Mouse (Mus musculus): ENCODE measurements around the gene Znrf3. TPM values are rescaled to one million over a fixed set of nuclear protein-coding genes. Genes with fewer than 3 reads are reported as not detected.

The Znrf3 gene
- polyA plus RNA-seq, 1 experiment = 14.4 TPM

GRCm38 (mm10) chr11:5330851-5331250, 113.8 kb downstream of the Znrf3 start:
- WGBS = 96% methylated on average over 4 of the region's 4 CpGs
- Histone ChIP-seq H3K4me1 (ENCODE audit: control insufficient read depth, insufficient read depth, low read length) (no peaks in the 10 kb centered on the region), H3K4me3 (replicated peaks; ENCODE audit: extremely low read depth, low read depth, low read length) (no peak overlapping the region)
- no peak for DNase-seq
- TF ChIP-seq CTCF (IDR thresholded peaks at IDR 0.05; ENCODE audit: insufficient read depth, low read length) (no peak), POLR2A (IDR thresholded peaks at IDR 0.05; ENCODE audit: borderline replicate concordance, extremely low read depth, low read depth, low read length) (no peak)

DNA sequence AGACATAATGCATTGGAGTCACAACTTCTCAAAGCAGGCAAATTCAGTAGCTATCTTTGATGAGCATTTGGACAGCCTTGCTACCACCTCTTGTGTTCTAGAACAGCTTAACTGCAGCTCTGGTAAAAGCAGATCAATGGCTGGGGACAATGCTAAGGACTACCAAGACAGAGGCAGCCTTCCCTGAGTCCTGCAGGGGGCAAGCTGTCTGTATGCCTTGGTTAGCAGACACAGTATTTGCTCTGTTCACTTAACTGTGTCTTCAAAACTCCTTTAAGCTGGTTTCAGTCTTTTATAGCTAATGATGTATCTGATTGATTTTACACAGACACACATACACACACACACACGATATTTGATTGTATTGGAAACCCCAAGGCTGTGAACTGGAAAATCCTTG, 117.0 kb downstream of the Znrf3 start:
- no peak for DNase-seq
- TF ChIP-seq CTCF (IDR thresholded peaks at IDR 0.05; ENCODE audit: insufficient read depth, low read length) (peak; percentile 35; the same call in 1 of the 2 replicates), POLR2A (IDR thresholded peaks at IDR 0.05; ENCODE audit: borderline replicate concordance, extremely low read depth, low read depth, low read length) (no peak)
- no peaks in the 10 kb centered on the region for H3K4me1 ChIP-seq (ENCODE audit: control insufficient read depth, insufficient read depth, low read length)
- H3K4me3 ChIP-seq (replicated peaks; ENCODE audit: extremely low read depth, low read depth, low read length) = no peak overlapping the region
- WGBS = 90% methylated on average over 1 of the region's 1 CpGs

- no peak overlapping the region for H3K4me3 ChIP-seq (replicated peaks; ENCODE audit: extremely low read depth, low read depth, low read length)
- DNase-seq = no peak
- H3K4me1 ChIP-seq (ENCODE audit: control insufficient read depth, insufficient read depth, low read length) = no peaks in the 10 kb centered on the region
- no peak for TF ChIP-seq CTCF (IDR thresholded peaks at IDR 0.05; ENCODE audit: insufficient read depth, low read length)
- TF ChIP-seq POLR2A (IDR thresholded peaks at IDR 0.05; ENCODE audit: borderline replicate concordance, extremely low read depth, low read depth, low read length) = no peak
- WGBS = 89% methylated on average over 3 of the region's 3 CpGs
Observed at GRCm38 (mm10) chr11:5326252-5326651, 118.4 kb downstream of the Znrf3 start.

GRCm38 (mm10) chr11:5325217-5325616, 119.4 kb downstream of the Znrf3 start:
- WGBS = 91% methylated on average over 6 of the region's 6 CpGs
- no peak for DNase-seq
- TF ChIP-seq POLR2A (IDR thresholded peaks at IDR 0.05; ENCODE audit: borderline replicate concordance, extremely low read depth, low read depth, low read length) (no peak), CTCF (IDR thresholded peaks at IDR 0.05; ENCODE audit: insufficient read depth, low read length) (no peak)
- Histone ChIP-seq H3K4me1 (ENCODE audit: control insufficient read depth, insufficient read depth, low read length) (no peaks in the 10 kb centered on the region), H3K4me3 (replicated peaks; ENCODE audit: extremely low read depth, low read depth, low read length) (no peak overlapping the region)

GRCm38 (mm10) chr11:5324296-5324695, 120.4 kb downstream of the Znrf3 start:
- no peak for DNase-seq
- TF ChIP-seq POLR2A (IDR thresholded peaks at IDR 0.05; ENCODE audit: borderline replicate concordance, extremely low read depth, low read depth, low read length) = no peak
- TF ChIP-seq CTCF (IDR thresholded peaks at IDR 0.05; ENCODE audit: insufficient read depth, low read length) = no peak
- WGBS = 79% methylated on average over 2 of the region's 2 CpGs
- H3K4me1 ChIP-seq (ENCODE audit: control insufficient read depth, insufficient read depth, low read length) = no peaks in the 10 kb centered on the region
- no peak overlapping the region for H3K4me3 ChIP-seq (replicated peaks; ENCODE audit: extremely low read depth, low read depth, low read length)

DNA sequence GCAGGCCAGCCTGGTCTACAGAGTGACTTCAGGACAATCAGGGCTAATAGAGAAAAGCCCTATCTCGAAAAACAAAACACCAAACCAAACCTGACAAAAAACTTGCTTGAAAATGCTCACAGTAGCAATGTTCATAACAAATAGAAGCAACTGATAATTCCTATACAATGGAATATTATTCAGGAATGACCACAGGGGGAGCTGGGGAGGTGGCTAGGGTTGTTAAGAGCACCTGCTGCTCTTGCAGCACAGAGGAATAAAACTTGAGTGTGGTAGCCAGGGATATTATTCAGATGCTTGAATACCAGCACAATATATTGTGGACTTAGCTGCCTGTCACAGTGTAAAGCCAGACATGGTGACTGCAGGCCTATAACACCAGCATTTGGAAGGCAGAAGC, 123.0 kb downstream of the Znrf3 start:
- DNase-seq = no peak
- no peak overlapping the region for H3K4me3 ChIP-seq (replicated peaks; ENCODE audit: extremely low read depth, low read depth, low read length)
- peak; percentile 15; the same call in 1 of the 2 replicates for TF ChIP-seq CTCF (IDR thresholded peaks at IDR 0.05; ENCODE audit: insufficient read depth, low read length)
- TF ChIP-seq POLR2A (IDR thresholded peaks at IDR 0.05; ENCODE audit: borderline replicate concordance, extremely low read depth, low read depth, low read length) = no peak
- WGBS = 86% methylated on average over 1 of the region's 1 CpGs
- peaks cover 6% of the 10 kb centered on the region; the same call in 1 of the 2 replicates for H3K4me1 ChIP-seq (ENCODE audit: control insufficient read depth, insufficient read depth, low read length)

GRCm38 (mm10) chr11:5318976-5319375, 125.7 kb downstream of the Znrf3 start:
- no peak for DNase-seq
- Histone ChIP-seq H3K4me3 (replicated peaks; ENCODE audit: extremely low read depth, low read depth, low read length) (no peak overlapping the region), H3K4me1 (ENCODE audit: control insufficient read depth, insufficient read depth, low read length) (peaks cover 6% of the 10 kb centered on the region; the same call in 1 of the 2 replicates)
- WGBS = 44% methylated on average over 2 of the region's 2 CpGs
- no peak for TF ChIP-seq CTCF (IDR thresholded peaks at IDR 0.05; ENCODE audit: insufficient read depth, low read length)
- TF ChIP-seq POLR2A (IDR thresholded peaks at IDR 0.05; ENCODE audit: borderline replicate concordance, extremely low read depth, low read depth, low read length) = no peak

DNA sequence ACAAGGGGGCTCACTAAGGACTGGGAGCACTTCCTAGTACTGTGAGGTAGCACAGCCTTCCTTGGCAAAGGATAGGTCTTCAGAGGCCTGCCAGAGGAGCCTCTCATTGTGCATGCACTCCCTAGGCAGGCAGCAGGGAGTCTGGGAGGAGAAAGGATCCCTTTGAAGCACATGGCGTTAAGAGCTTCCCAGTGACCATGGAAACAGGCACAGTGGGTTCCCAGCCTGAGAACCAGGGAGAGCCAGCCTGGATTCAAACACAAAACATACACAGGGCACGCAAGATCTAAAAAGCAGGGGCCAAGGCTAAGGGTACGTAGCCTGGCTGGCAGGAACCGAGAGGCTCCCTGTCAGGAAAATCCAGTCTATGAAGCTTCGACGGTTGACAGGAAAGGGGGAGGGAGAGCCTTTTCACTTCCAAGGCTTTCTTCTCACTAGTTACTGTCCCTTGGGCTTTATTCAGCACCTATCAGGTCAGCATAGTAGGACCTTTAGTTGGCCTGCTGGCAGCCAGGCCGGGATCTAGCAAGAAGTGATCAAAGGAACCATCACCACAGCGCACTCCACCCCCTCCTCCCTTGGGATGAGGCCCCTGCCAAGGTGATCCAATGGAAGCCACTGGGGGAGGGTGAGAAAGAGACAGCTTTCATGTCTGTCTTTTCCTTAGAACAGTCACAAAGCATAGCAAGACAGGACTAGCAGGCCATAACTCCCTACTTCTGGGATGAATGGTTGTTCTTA, 126.4 kb downstream of the Znrf3 start:
- TF ChIP-seq CTCF (IDR thresholded peaks at IDR 0.05; ENCODE audit: insufficient read depth, low read length) = no peak
- TF ChIP-seq POLR2A (IDR thresholded peaks at IDR 0.05; ENCODE audit: borderline replicate concordance, extremely low read depth, low read depth, low read length) = no peak
- no peak for DNase-seq
- 46% methylated on average over 8 of the region's 8 CpGs for WGBS
- peaks cover 6% of the 10 kb centered on the region; the same call in 1 of the 2 replicates for H3K4me1 ChIP-seq (ENCODE audit: control insufficient read depth, insufficient read depth, low read length)
- no peak overlapping the region for H3K4me3 ChIP-seq (replicated peaks; ENCODE audit: extremely low read depth, low read depth, low read length)

DNA sequence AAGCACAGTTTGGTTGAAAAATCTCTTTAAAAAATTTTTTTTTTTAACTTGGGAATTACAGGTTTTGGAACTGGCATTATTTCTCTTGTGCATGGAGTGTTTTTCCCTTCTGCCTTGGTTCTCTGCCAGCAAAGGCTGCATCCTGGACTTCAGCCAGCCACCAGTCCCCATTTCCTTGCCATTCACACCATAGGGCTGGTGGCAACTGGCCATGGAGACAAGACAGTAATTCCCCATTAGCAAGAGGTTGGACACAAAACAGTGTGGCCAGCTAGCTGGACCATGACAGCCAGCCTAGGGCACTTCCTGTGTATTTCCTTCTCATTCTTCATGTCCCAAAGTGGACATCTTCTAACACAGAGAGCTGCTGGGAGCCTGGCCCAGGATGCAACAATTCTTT, 129.9 kb downstream of the Znrf3 start:
- Histone ChIP-seq H3K4me1 (ENCODE audit: control insufficient read depth, insufficient read depth, low read length) (peaks cover 6% of the 10 kb centered on the region; the same call in 1 of the 2 replicates), H3K4me3 (replicated peaks; ENCODE audit: extremely low read depth, low read depth, low read length) (no peak overlapping the region)
- no peak for DNase-seq
- TF ChIP-seq CTCF (IDR thresholded peaks at IDR 0.05; ENCODE audit: insufficient read depth, low read length) = no peak
- no peak for TF ChIP-seq POLR2A (IDR thresholded peaks at IDR 0.05; ENCODE audit: borderline replicate concordance, extremely low read depth, low read depth, low read length)

DNA sequence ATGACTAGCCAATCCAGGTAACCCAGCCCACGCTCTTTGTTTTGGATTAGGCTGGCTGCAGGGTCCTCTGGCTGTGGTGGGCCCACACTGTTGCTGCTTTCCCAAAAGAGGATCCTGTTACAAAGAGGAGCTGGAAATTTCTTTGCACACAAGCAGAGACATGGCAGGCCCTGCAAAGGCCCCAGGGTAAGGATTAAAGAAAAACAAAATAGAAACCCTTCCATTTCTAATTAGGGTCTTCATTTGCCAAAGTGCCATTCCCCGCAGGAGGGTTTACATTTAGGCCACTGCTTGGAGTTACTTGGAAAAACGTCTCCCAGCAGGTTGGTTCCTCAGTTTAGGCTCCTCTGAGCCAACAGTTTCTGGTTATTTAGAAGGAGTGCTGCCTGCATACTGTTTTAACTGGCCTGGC, 130.3 kb downstream of the Znrf3 start:
- DNase-seq = no peak
- H3K4me3 ChIP-seq (replicated peaks; ENCODE audit: extremely low read depth, low read depth, low read length) = no peak overlapping the region
- TF ChIP-seq CTCF (IDR thresholded peaks at IDR 0.05; ENCODE audit: insufficient read depth, low read length) (no peak), POLR2A (IDR thresholded peaks at IDR 0.05; ENCODE audit: borderline replicate concordance, extremely low read depth, low read depth, low read length) (no peak)
- H3K4me1 ChIP-seq (ENCODE audit: control insufficient read depth, insufficient read depth, low read length) = peaks cover 6% of the 10 kb centered on the region; the same call in 1 of the 2 replicates
- 63% methylated on average over 3 of the region's 3 CpGs for WGBS
